Mouse (Mus musculus) neural tube, embryonic 11.5 days (tissue): ENCODE data around the gene Egln3. TPM values are rescaled to one million over a fixed set of nuclear protein-coding genes. Genes with fewer than 3 reads are reported as not detected.
A peak's percentile ranks its signal among the peaks of the same experiment; 100 is the strongest.

Source experiments
- ATAC-seq: fragments of 200-750 bp; cut with Nextera tagmentation; 2 replicates; pipeline ENCODE4 v1.8.0; 2017; ENCODE audit warnings: moderate number of reproducible peaks, mild to moderate bottlenecking, moderate TSS enrichment, moderate library complexity; ENCODE audit not compliant: insufficient read depth, low FRiP score, low TSS enrichment
- DNase-seq: peaks from one replicate; pipeline ENCODE4 v3.0.0-alpha.2; 2015; ENCODE audit warnings: low spot score
- H3K27ac ChIP-seq: fragments of 300-500 bp; sonication (generic); 2 replicates; pipeline ENCODE4 v1.5.1; 2014; ENCODE audit warnings: low read depth, mild to moderate bottlenecking, low read length
- H3K27me3 ChIP-seq: fragments of 300-500 bp; sonication (generic); 2 replicates; pipeline ENCODE4 v1.6.1; 2014; ENCODE audit warnings: mild to moderate bottlenecking, low read length, mixed read lengths; ENCODE audit not compliant: control insufficient read depth, insufficient read depth
- H3K36me3 ChIP-seq: fragments of 300-500 bp; sonication (generic); 2 replicates; pipeline ENCODE4 v1.6.1; 2014; ENCODE audit warnings: mild to moderate bottlenecking, low read length, moderate library complexity, mixed read lengths; ENCODE audit not compliant: control insufficient read depth, insufficient read depth
- H3K4me1 ChIP-seq: fragments of 300-500 bp; sonication (generic); 2 replicates; pipeline ENCODE4 v1.6.1; 2014; ENCODE audit warnings: low read length, mixed read lengths; ENCODE audit not compliant: control insufficient read depth, insufficient read depth
- H3K4me2 ChIP-seq: fragments of 300-500 bp; sonication (generic); 2 replicates; pipeline ENCODE4 v1.6.1; 2014; ENCODE audit warnings: low read depth, mild to moderate bottlenecking, moderate library complexity
- H3K4me3 ChIP-seq: fragments of 300-500 bp; sonication (generic); 2 replicates; pipeline ENCODE4 v1.5.1; 2014; ENCODE audit warnings: low read depth, low read length
- H3K9ac ChIP-seq: fragments of 300-500 bp; sonication (generic); 2 replicates; pipeline ENCODE4 v1.6.1; 2014; ENCODE audit warnings: mild to moderate bottlenecking, low read length
- H3K9me3 ChIP-seq: fragments of 300-500 bp; sonication (generic); 2 replicates; pipeline ENCODE4 v1.6.1; 2016; ENCODE audit warnings: low read length; ENCODE audit not compliant: control insufficient read depth
- WGBS: fragments of 180-500 bp; shearing (Covaris S2); extraction: QIAGEN DNeasy Blood & Tissue Kit; methylation state at CpG from one replicate; pipeline ENCODE4 v1.1.7; 2014; 5-methylcytosine and 5-hydroxymethylcytosine counted together
- polyA plus RNA-seq: library from polyadenylated mRNA; unstranded; fragments of >200 nt; fragmentation: Nextera tagmentation; extraction: Ambion mirVana; gene quantifications from 2 replicates; pipeline ENCODE4 v1.2.1, GENCODE M21; 2014

Gene Egln3
- polyA plus RNA-seq, result 4.8 and 5.1 TPM in 2 replicates

DNA sequence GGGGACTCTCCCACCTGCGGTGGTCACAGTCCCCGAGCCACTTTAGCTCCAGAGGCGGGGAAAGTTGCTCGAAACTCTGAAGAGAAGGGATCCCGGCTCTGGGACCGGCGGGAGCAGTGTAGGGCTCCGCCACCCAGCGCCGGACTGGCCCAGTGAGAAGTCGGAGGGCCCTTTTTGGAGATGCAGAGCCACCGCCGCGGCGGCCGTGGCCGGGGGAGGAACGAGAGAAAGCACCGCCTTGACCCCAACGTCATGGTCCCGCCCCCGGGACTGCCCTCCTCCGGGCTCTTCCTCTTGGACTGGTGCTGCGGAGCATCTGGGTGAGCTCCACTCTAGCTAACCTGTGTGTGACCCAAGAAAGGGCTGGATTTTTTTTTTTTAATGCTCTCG lies at the start of gene Egln3:
Gene Egln3 (minus strand): TSS at position 205 of the 390 bp plus-strand sequence.
- peak; percentile 67 for ATAC-seq
- WGBS, result 0% methylated on average over 24 of the region's 25 CpGs
- peaks cover 8% of the 10 kb centered on the region; the same call in 1 of the 2 replicates for H3K4me1 ChIP-seq

DNA sequence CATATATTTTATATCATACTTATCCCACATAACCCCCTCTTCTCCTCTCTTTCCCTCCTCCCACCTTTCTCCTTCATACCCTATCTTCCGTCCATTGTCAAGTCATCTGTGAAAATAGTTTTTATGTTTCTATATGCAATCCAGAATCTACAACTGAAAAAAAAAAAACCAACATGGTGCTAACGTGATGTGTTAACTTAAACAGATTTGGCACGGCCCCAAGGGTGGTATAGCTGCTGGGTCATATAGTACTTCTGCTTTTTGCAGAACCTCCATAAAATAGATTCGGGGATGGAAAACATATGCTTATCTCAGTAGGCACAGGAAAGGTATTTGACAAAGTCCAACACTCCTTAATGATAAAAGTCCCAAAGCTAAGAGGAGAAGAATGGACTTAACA lies 49.8 kb upstream of the Egln3 start:
- no peak overlapping the region for H3K27ac ChIP-seq
- DNase-seq (no peak), ATAC-seq (no peak)
- WGBS, result 89% methylated on average over 4 of the region's 4 CpGs
- no peak overlapping the region for H3K4me3 ChIP-seq
- H3K27me3 ChIP-seq, result no peaks in the 10 kb centered on the region
- no peaks in the 10 kb centered on the region for H3K9me3 ChIP-seq
- H3K4me2 ChIP-seq, result no peak overlapping the region
- no peaks in the 10 kb centered on the region; the same call in 1 of the 2 replicates for H3K4me1 ChIP-seq
- H3K36me3 ChIP-seq, result no peaks in the 10 kb centered on the region
- no peak overlapping the region for H3K9ac ChIP-seq

More for the DNA sequence above, at the start of gene Egln3:
- Histone ChIP-seq H3K9ac (peak within 1 kb of the TSS; percentile 60), H3K9me3 (no peaks in the 10 kb centered on the region), H3K4me2 (peak within 1 kb of the TSS; percentile 99), H3K27me3 (peaks cover 2% of the 10 kb centered on the region; the same call in 1 of the 2 replicates), H3K27ac (0 out of 2 replicates have a peak within 1 kb of the TSS, but pooled peaks have one; percentile 27), H3K36me3 (no peaks in the 10 kb centered on the region), H3K4me3 (peak within 1 kb of the TSS; percentile 55)
- DNase-seq, result peak; percentile 87

DNA sequence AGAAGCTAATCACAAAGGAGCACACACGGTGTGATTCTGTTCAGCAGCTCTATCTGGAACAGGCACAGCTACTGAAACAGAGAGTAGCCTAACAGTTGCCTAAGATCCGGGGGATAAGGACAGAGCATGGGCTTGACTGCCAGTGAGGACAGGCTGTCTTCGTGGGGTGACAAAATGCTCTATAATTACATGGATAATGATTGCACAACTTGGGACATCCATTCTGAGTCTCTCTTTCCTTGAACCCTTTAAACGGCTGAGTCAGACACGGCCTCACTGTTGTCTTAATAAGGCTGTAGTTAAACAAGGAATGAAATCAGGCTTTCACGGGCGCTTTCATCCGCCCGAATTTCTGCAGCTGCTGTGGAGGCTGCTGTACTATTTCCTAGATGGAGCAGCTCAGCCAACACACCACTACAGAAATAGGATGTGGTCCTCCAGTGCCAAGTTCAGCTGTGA lies 48.3 kb upstream of the Egln3 start:
- Histone ChIP-seq H3K4me1 (no peaks in the 10 kb centered on the region; the same call in 1 of the 2 replicates), H3K9ac (no peak overlapping the region), H3K27me3 (no peaks in the 10 kb centered on the region), H3K4me2 (no peak overlapping the region), H3K36me3 (no peaks in the 10 kb centered on the region), H3K27ac (no peak overlapping the region), H3K9me3 (no peaks in the 10 kb centered on the region), H3K4me3 (no peak overlapping the region)
- WGBS, result 85% methylated on average over 9 of the region's 9 CpGs
- ATAC-seq (no peak), DNase-seq (no peak)

DNA sequence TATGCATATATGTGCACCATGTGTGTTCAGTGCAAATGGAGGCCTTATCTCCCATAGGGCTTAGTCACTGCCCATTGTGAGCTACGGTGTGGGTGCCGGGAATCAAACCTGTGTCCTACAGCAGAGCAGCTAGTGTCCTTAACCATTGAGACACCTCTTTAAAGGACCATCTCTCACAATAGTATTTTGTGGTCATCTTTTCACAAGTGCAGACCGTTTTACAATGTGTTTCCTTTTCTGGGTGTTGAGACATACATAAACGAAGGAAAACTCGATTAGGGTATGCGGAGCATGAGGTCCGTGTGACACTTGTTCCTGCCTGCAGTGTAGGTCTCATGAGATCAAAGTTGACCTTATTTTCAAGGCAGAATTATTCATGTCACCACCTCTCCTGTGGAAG lies 44.2 kb upstream of the Egln3 start:
- H3K9me3 ChIP-seq, result no peaks in the 10 kb centered on the region
- DNase-seq (no peak), ATAC-seq (no peak)
- H3K4me3 ChIP-seq, result no peak overlapping the region
- 87% methylated on average over 7 of the region's 7 CpGs for WGBS
- no peaks in the 10 kb centered on the region for H3K36me3 ChIP-seq
- no peaks in the 10 kb centered on the region for H3K4me1 ChIP-seq
- H3K27me3 ChIP-seq, result no peaks in the 10 kb centered on the region
- no peak overlapping the region for H3K27ac ChIP-seq
- H3K4me2 ChIP-seq, result no peak overlapping the region
- no peak overlapping the region for H3K9ac ChIP-seq

DNA sequence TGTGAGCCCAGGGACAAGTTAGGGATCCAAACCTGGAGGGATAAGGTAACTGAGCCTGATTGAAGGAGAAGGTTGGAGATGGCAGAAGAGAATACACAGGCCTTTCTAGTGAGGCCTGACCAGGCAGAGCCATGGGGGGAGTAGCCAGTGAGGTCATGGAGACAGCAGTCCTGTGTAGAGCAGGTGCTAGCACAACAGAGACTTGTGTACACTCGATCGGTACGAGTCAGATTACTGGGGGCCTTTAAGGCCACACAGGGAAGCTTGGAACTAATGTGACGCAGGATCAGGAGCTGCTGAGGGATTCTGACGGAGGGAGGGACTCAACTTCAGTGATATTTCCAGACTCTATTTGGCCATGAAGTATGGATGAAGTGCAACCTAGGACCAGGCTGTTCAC lies 39.5 kb upstream of the Egln3 start:
- Histone ChIP-seq H3K4me1 (no peaks in the 10 kb centered on the region), H3K9me3 (no peaks in the 10 kb centered on the region), H3K4me3 (no peak overlapping the region), H3K36me3 (no peaks in the 10 kb centered on the region), H3K9ac (no peak overlapping the region), H3K4me2 (no peak overlapping the region), H3K27me3 (no peaks in the 10 kb centered on the region), H3K27ac (no peak overlapping the region)
- 91% methylated on average over 5 of the region's 5 CpGs for WGBS
- DNase-seq, result no peak
- ATAC-seq, result no peak

DNA sequence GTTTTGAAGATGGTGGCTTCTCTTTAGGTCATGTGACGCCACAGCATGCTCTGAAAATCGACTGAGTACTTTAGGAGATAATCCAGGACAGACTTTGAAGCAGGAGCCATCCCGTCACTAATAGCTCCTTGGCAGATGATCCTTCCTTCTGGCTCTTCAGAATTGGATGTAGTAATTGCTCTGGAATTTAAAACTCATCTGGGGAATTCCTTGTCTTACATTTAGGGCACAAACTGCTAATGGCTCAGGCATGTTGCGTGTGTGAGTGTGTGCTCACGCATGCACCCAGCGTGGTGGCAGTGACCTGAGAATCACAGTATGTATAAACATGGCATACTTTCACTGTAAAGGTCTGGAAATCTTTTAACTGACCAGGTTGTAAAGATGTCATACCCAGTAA lies 38.3 kb upstream of the Egln3 start:
- ATAC-seq (no peak), DNase-seq (no peak)
- Histone ChIP-seq H3K9me3 (no peaks in the 10 kb centered on the region), H3K4me2 (no peak overlapping the region), H3K36me3 (no peaks in the 10 kb centered on the region), H3K4me3 (no peak overlapping the region), H3K4me1 (no peaks in the 10 kb centered on the region), H3K27me3 (no peaks in the 10 kb centered on the region), H3K27ac (no peak overlapping the region), H3K9ac (no peak overlapping the region)
- 84% methylated on average over 6 of the region's 6 CpGs for WGBS

DNA sequence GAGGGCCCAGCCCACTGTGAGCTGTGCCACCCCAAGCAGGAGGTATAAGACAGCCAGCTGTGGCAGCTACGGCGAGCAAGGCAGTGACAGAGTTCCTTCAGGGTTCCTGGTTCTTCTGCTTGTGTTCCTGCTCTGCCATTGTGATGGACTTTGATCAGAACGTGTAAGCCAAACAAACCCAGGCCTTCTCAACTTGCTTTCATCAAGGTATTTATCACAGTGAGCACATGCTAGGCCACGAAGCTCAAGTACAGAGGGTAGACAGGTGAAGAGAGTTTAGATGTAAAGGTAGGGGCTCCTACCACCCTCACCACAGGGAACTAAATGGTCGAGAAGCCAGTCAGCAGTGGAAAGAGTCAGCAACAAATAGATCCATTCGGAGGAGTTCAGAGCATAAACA lies 30.1 kb upstream of the Egln3 start:
- no peak for ATAC-seq
- H3K27me3 ChIP-seq, result no peaks in the 10 kb centered on the region
- no peak overlapping the region for H3K4me2 ChIP-seq
- H3K4me3 ChIP-seq, result no peak overlapping the region
- no peaks in the 10 kb centered on the region for H3K36me3 ChIP-seq
- H3K4me1 ChIP-seq, result 0 out of 2 replicates have a peak, but pooled peaks cover 2% of the 10 kb centered on the region
- no peak overlapping the region for H3K27ac ChIP-seq
- no peak for DNase-seq
- WGBS, result 91% methylated on average over 6 of the region's 6 CpGs
- H3K9me3 ChIP-seq, result no peaks in the 10 kb centered on the region
- H3K9ac ChIP-seq, result no peak overlapping the region

DNA sequence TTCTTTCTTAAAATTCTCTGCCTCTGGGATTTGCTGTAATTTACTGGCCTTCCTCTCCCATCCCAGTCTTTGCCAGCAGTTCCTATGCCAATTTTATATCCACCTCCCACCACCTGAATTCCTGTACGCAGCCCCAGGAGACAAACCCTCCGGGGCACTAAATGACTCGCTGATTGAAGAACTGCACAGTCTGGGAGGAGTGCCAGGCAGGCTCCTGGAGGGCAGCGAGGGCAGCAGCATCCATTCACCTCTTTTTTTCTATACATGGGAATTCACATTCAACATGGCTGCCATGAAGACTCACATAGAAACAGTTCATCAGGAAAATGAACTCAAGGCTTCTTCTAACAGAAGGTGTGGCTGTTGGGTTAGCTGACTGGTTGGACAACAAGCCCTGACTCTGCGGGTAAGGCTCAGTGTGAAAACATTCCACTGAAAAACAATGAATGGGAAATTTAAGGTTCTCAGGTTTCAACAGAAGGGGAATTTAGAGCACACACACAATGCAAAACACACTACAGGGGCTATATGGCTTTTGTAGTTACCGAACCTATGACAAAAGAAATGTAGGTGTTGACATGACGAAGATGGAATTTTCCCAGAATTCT lies 29.4 kb upstream of the Egln3 start:
- no peaks in the 10 kb centered on the region for H3K27me3 ChIP-seq
- no peak overlapping the region for H3K4me3 ChIP-seq
- H3K4me2 ChIP-seq, result no peak overlapping the region
- H3K9me3 ChIP-seq, result no peaks in the 10 kb centered on the region
- H3K27ac ChIP-seq, result no peak overlapping the region
- DNase-seq (no peak), ATAC-seq (no peak)
- 0 out of 2 replicates have a peak, but pooled peaks cover 2% of the 10 kb centered on the region for H3K4me1 ChIP-seq
- no peaks in the 10 kb centered on the region for H3K36me3 ChIP-seq
- WGBS, result 58% methylated on average over 7 of the region's 7 CpGs
- no peak overlapping the region for H3K9ac ChIP-seq

DNA sequence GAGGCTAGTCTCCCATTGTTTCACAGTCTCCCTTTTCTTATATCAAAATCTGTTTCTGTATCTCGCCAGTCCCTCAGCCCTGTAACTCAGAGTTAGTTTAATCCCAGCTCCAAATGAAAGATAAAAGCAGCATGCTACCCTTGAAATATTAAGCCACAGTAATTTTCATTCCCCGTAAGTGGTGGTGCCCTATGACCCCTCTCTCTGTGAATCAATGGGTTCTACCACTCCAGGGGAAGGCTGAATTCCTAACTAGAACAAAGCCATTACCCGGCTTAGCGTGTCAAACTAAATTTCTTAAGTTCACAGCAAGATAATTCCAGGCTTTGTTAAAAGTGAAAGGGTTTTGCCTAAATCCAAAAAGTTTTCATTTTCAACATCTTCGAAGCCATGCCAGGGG lies 28.8 kb upstream of the Egln3 start:
- WGBS, result 33% methylated on average over 5 of the region's 5 CpGs
- H3K4me1 ChIP-seq, result 0 out of 2 replicates have a peak, but pooled peaks cover 2% of the 10 kb centered on the region
- no peak overlapping the region for H3K4me3 ChIP-seq
- no peaks in the 10 kb centered on the region for H3K9me3 ChIP-seq
- DNase-seq (no peak), ATAC-seq (no peak)
- no peak overlapping the region for H3K4me2 ChIP-seq
- no peaks in the 10 kb centered on the region for H3K36me3 ChIP-seq
- no peak overlapping the region for H3K27ac ChIP-seq
- no peaks in the 10 kb centered on the region for H3K27me3 ChIP-seq
- no peak overlapping the region for H3K9ac ChIP-seq
